Mouse (Mus musculus) liver, adult 2 months (tissue): ENCODE measurements around the gene Adgrd1.

Experiments
- CTCF ChIP-seq: fragments of 200-500 bp; IDR thresholded peaks from 2 replicates; pipeline ENCODE4 v1.5.1; 2011; ENCODE audit warnings: low read depth, low read length, control low read depth
- POLR2A ChIP-seq: fragments of 200-500 bp; IDR thresholded peaks from 2 replicates; pipeline ENCODE4 v1.6.1; 2011; ENCODE audit warnings: low read length, control low read depth; ENCODE audit not compliant: insufficient read depth; ENCODE audit errors: extremely low read depth

- TF ChIP-seq POLR2A (no peak), CTCF (no peak)
Measured at GRCm38 (mm10) chr5:129104043-129104442, 7.5 kb downstream of the Adgrd1 start.
